Mouse (Mus musculus) layer of hippocampus, adult 18-20 months (tissue): ENCODE measurements at regions not wholly inside any gene's neighbourhood (a gene's known extent, or its start where the extent isn't known, plus 50 kb on each side); places are given as distances from the start of the nearest gene placed in this dataset.

ENCODE experiments used
- DNase-seq, 2 experiments: peaks; one replicate each; pipeline ENCODE4 v3.0.0; 2022; ENCODE audit warnings: low spot score in 2 of 2

GRCm38 (mm10) chr2:99236968-99237367, 569.9 kb upstream of the Gm10800 start:
- peak; percentile 28 to 63 for DNase-seq
